Mouse (Mus musculus): ENCODE measurements around the gene Cd109. TPM values are rescaled to one million over a fixed set of nuclear protein-coding genes. Genes with fewer than 3 reads are reported as not detected.
A peak's percentile ranks its signal among the peaks of the same experiment; 100 is the strongest.

Gene Cd109
- 0.02 TPM in 2 replicates for polyA plus RNA-seq (2012; rRNA removed)

DNA sequence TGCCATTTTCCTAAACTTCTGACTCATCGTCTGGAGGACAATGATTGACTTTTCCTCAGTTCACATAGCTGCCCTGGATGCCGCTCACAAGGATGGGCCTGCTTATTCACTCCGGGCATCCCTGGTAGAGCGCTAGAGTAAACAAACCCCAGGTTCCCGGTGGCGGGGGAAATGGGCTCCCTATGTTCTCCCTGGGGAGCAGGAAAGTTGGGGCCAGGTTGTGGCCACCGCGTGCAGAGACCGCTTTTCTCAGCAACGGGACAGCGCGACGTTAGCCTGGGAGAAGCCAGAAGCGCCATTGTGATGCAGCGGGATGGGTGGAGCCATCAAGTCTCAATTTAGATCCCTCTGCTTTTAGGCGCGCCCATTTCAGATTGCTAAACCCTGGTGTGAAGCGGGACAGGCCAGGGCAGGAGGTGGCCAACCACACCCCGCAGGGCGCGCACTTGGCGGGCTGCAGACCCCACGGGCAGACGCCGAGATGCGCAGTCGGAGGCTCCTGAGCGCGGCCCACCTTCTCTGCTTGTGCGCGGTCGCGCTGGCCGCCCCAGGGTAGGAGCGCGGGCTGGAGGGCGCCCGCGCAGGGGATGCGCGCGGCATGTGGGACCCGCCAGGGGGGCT is at the start of gene Cd109:
Gene Cd109, plus strand, starts transcription at position 146 of the 621 bp plus-strand sequence.
- TF ChIP-seq POLR2A (IDR thresholded peaks at IDR 0.05; ENCODE audit: low read depth, low read length) (no peak), CTCF (IDR thresholded peaks at IDR 0.05; ENCODE audit: extremely low read depth, insufficient read depth, insufficient read length, insufficient replicate concordance) (no peak)
- no peak for DNase-seq (ENCODE audit: low read depth in 1 of 2, low spot score in 2 of 2)
- Histone ChIP-seq H3K27me3 (ENCODE audit: control insufficient read depth, insufficient read depth, low read length) (peaks cover 9% of the 10 kb centered on the region), H3K36me3 (ENCODE audit: control insufficient read depth, insufficient read depth, low read length) (no peaks in the 10 kb centered on the region), H3K4me3 (ENCODE audit: extremely low read depth, insufficient read depth, insufficient read length) (no peak within 1 kb of the TSS; the same call in 1 of the 2 replicates), H3K27ac (ENCODE audit: insufficient read depth, low read length) (no peak within 1 kb of the TSS), H3K4me1 (ENCODE audit: control insufficient read depth, insufficient read depth, insufficient read length) (peaks cover 2% of the 10 kb centered on the region; the same call in 1 of the 2 replicates)
- WGBS, result 2% methylated on average over 43 of the region's 43 CpGs

DNA sequence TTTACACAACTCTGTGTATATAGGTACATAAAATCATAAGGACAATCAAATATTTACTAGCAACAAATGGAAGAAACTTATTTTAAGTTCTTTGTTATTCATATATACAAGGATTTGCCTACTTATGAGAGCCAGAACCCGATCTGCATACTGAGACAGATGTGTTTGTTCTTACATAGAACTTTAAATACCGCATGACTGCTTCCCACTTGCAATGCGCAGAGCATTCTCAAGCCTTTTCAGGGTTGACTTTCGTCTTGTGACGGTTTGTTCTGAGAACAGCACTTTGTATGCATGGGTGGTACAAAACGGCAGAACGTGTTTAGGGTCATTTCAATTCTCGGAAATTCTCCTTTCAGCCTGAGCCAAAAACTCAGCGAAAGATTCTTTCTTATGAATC is 45.4 kb upstream of the Cd109 start:
- 96% methylated on average over 9 of the region's 9 CpGs for WGBS
- DNase-seq (ENCODE audit: low read depth in 1 of 2, low spot score in 2 of 2), result no peak
- H3K4me1 ChIP-seq (ENCODE audit: control insufficient read depth, insufficient read depth, insufficient read length), result no peaks in the 10 kb centered on the region
- no peaks in the 10 kb centered on the region for H3K27me3 ChIP-seq (ENCODE audit: control insufficient read depth, insufficient read depth, low read length)
- TF ChIP-seq CTCF (IDR thresholded peaks at IDR 0.05; ENCODE audit: extremely low read depth, insufficient read depth, insufficient read length, insufficient replicate concordance) (no peak), POLR2A (IDR thresholded peaks at IDR 0.05; ENCODE audit: low read depth, low read length) (no peak)
- 0 out of 2 replicates have a peak, but pooled peaks cover 1% of the 10 kb centered on the region for H3K36me3 ChIP-seq (ENCODE audit: control insufficient read depth, insufficient read depth, low read length)
- H3K27ac ChIP-seq (ENCODE audit: insufficient read depth, low read length), result no peak overlapping the region
- no peak overlapping the region for H3K4me3 ChIP-seq (ENCODE audit: extremely low read depth, insufficient read depth, insufficient read length)

DNA sequence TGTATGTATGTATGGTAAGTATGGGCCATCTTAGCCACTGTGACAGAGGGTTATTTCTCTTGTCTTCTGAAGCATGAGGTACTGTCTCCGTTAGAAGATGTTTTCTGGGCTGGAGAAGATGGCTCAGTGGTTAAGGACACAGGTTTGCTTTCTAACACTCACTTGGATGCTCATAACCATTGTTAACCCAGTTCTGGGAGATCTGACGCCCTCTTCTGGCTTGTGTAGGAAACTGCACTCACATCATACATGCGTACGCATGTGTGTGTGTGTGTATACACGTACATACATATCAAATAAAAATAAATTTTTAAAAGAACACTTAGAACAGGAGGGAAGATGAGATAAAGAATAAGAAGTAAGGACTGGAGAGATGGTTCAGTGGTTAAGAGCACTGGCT is 38.9 kb upstream of the Cd109 start:
- TF ChIP-seq CTCF (IDR thresholded peaks at IDR 0.05; ENCODE audit: extremely low read depth, insufficient read depth, insufficient read length, insufficient replicate concordance) (no peak), POLR2A (IDR thresholded peaks at IDR 0.05; ENCODE audit: low read depth, low read length) (no peak)
- DNase-seq (ENCODE audit: low read depth in 1 of 2, low spot score in 2 of 2), result no peak
- Histone ChIP-seq H3K4me1 (ENCODE audit: control insufficient read depth, insufficient read depth, insufficient read length) (no peaks in the 10 kb centered on the region), H3K27me3 (ENCODE audit: control insufficient read depth, insufficient read depth, low read length) (no peaks in the 10 kb centered on the region), H3K4me3 (ENCODE audit: extremely low read depth, insufficient read depth, insufficient read length) (no peak overlapping the region), H3K27ac (ENCODE audit: insufficient read depth, low read length) (no peak overlapping the region), H3K36me3 (ENCODE audit: control insufficient read depth, insufficient read depth, low read length) (peaks cover 4% of the 10 kb centered on the region)
- WGBS, result 94% methylated on average over 5 of the region's 5 CpGs

DNA sequence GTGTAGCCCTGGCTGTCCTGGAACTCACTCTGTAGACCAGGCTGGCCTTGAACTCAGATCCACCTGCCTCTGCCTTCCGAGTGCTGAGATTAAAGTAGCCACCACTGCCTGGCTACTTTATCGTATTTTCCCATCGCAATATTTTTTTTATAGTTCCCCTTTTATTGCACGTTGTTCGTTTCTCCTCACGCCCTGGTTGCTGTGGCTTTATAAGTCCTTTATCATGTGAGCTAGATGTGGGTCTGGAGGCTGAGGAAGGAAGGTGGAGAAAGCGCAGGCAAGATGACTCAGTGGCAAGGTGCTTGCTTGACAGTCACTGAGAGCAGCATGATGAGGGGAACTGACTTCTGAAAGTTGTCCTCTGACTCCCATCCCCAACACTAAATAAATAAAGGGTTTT is 36.5 kb upstream of the Cd109 start:
- Histone ChIP-seq H3K4me3 (ENCODE audit: extremely low read depth, insufficient read depth, insufficient read length) (no peak overlapping the region), H3K36me3 (ENCODE audit: control insufficient read depth, insufficient read depth, low read length) (peaks cover 3% of the 10 kb centered on the region), H3K27ac (ENCODE audit: insufficient read depth, low read length) (no peak overlapping the region), H3K27me3 (ENCODE audit: control insufficient read depth, insufficient read depth, low read length) (no peaks in the 10 kb centered on the region), H3K4me1 (ENCODE audit: control insufficient read depth, insufficient read depth, insufficient read length) (no peaks in the 10 kb centered on the region)
- TF ChIP-seq POLR2A (IDR thresholded peaks at IDR 0.05; ENCODE audit: low read depth, low read length) (no peak), CTCF (IDR thresholded peaks at IDR 0.05; ENCODE audit: extremely low read depth, insufficient read depth, insufficient read length, insufficient replicate concordance) (no peak)
- no peak for DNase-seq (ENCODE audit: low read depth in 1 of 2, low spot score in 2 of 2)
- 34% methylated on average over 7 of the region's 7 CpGs for WGBS

GRCm38 (mm10) chr9:78579644-78580396 is 35.5 kb upstream of the Cd109 start:
- Histone ChIP-seq H3K4me1 (ENCODE audit: control insufficient read depth, insufficient read depth, insufficient read length) (no peaks in the 10 kb centered on the region), H3K27ac (ENCODE audit: insufficient read depth, low read length) (no peak overlapping the region), H3K4me3 (ENCODE audit: extremely low read depth, insufficient read depth, insufficient read length) (no peak overlapping the region), H3K27me3 (ENCODE audit: control insufficient read depth, insufficient read depth, low read length) (no peaks in the 10 kb centered on the region), H3K36me3 (ENCODE audit: control insufficient read depth, insufficient read depth, low read length) (peaks cover 3% of the 10 kb centered on the region)
- TF ChIP-seq CTCF (IDR thresholded peaks at IDR 0.05; ENCODE audit: extremely low read depth, insufficient read depth, insufficient read length, insufficient replicate concordance) (no peak), POLR2A (IDR thresholded peaks at IDR 0.05; ENCODE audit: low read depth, low read length) (no peak)
- WGBS, result 89% methylated on average over 10 of the region's 10 CpGs
- DNase-seq (ENCODE audit: low read depth in 1 of 2, low spot score in 2 of 2), result no peak

DNA sequence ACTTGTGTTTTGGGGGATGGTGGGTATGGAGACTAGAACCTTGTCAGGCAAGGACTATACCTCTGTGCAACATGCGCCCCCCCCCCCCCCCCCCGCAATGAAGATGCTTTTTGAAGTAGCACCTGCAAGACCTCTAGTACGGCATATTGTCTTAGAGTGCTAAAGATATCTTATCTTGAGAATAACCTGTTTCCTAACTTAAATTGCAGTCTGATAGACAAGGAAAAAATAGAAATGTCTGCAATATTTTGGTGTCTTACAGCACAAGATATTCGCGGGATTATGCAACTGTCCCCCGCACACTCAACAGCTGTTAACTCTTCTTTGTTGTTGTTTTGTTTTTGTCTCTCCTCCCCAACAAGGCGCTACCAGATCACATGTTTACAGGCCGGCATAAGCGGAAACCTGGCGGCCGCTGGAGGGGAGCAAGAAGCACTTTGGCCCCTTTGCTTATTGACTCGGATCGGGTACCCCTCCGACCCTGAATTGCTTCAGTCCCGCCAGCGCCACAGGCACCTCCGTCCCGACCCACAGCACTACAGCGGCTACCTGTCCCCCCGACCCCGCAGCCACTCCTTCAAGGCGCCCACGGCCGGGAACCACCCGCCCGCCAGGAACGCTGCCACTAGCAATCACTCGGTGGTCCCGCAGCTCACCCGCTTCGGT is 28.0 kb upstream of the Cd109 start:
- WGBS, result 1% methylated on average over 31 of the region's 31 CpGs
- no peaks in the 10 kb centered on the region; the same call in 1 of the 2 replicates for H3K36me3 ChIP-seq (ENCODE audit: control insufficient read depth, insufficient read depth, low read length)
- H3K27me3 ChIP-seq (ENCODE audit: control insufficient read depth, insufficient read depth, low read length), result no peaks in the 10 kb centered on the region
- no peaks in the 10 kb centered on the region for H3K4me1 ChIP-seq (ENCODE audit: control insufficient read depth, insufficient read depth, insufficient read length)
- peak overlapping the region; percentile 41; the same call in 1 of the 2 replicates for H3K27ac ChIP-seq (ENCODE audit: insufficient read depth, low read length)
- no peak for DNase-seq (ENCODE audit: low read depth in 1 of 2, low spot score in 2 of 2)
- H3K4me3 ChIP-seq (ENCODE audit: extremely low read depth, insufficient read depth, insufficient read length), result peak overlapping the region; percentile 81
- TF ChIP-seq POLR2A (IDR thresholded peaks at IDR 0.05; ENCODE audit: low read depth, low read length) (no peak), CTCF (IDR thresholded peaks at IDR 0.05; ENCODE audit: extremely low read depth, insufficient read depth, insufficient read length, insufficient replicate concordance) (no peak)

All from spleen, adult 2 months (tissue).